Mouse (Mus musculus) right cerebral cortex, postnatal 4 days (tissue): ENCODE measurements around the gene Vmn1r32.
A peak's percentile ranks its signal among the peaks of the same experiment; 100 is the strongest.

Experiments
- DNase-seq: peaks from one replicate; pipeline ENCODE4 v3.0.0-alpha.2; 2022

Gene Vmn1r32

GRCm38 (mm10) chr6:66559996-66560395, at the start of gene Vmn1r32:
Gene Vmn1r32, minus strand, starts transcription at chr6:66560096.
- DNase-seq = no peak

DNA sequence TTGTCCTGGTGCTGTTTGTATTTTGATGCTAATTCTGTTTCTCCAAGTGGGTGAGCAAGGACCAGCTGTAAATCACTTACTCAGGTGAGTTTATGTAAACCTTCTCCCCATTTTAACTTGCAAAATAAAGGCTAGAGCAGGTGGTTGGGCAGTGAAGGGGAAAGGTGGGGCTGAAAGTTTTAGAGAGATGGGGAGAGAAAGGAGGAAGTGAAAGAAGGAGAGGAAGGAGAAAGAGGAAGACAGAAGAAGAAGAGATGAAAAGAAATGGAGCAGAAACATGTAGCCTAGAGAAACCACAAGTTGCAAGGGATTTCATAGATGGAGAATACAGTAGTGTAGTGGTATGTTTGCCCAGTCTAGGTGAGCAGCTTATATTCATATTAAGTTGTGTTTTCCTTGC, 35.9 kb upstream of the Vmn1r32 start:
- no peak for DNase-seq

DNA sequence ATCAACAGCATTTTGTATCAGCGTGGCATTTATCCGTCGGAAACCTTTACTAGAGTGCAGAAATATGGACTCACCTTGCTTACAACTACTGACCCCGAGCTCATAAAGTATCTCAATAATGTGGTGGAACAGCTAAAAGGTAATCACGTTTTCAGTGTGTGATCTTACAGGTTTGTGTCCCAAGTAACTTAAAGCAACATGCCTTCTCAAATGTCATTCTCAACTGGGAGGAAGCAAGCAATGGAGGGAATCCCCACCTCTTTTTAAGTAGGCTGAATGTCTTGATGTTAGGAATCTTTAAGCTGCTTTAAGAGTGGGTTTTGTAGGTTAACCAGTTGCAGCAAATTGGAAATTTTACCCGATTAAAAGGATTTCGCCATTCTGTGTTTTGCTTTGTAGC, 23.9 kb downstream of the Vmn1r32 start:
- DNase-seq = no peak

- DNase-seq = peak; percentile 91
These were observed 24.7 kb downstream of the Vmn1r32 start, which contains the start of gene Mad2l1 for GRCm38 (mm10) chr6:66535028-66535862. Gene Mad2l1, plus strand, starts transcription at chr6:66535390.

- DNase-seq = no peak
These were observed 25.4 kb downstream of the Vmn1r32 start for GRCm38 (mm10) chr6:66534366-66534941.

- no peak for DNase-seq
These were observed 26.7 kb downstream of the Vmn1r32 start for GRCm38 (mm10) chr6:66533241-66533640.

- DNase-seq = no peak
These were observed 31.5 kb downstream of the Vmn1r32 start for GRCm38 (mm10) chr6:66528386-66528785.

DNA sequence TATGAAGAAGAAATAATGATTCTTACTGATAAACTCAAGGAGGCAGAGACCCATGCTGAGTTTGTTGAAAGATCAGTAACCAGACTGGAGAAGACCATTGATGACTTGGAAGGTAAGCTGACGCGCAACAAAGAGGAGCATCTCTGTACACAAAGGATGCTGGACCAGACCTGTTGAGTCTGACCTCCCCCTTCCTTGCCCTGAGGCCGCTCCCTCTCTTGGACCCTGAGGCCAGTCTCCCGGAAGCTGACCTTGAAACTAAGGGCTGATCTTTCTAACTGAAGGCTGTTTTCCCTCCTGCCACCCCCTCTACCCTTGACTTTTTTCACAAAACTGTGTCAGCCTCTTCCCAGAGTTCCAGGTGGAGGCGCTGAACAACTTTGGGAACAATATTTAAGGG, 43.5 kb downstream of the Vmn1r32 start:
- no peak for DNase-seq
